Mouse (Mus musculus): Measurements from ENCODE around the gene Gm20388. TPM values are rescaled to one million over a fixed set of nuclear protein-coding genes. Genes with fewer than 3 reads are reported as not detected.
A peak's percentile ranks its signal among the peaks of the same experiment; 100 is the strongest.

The Gm20388 gene
- total and polyA plus RNA-seq, 2 experiments from 2014 or later, result 51.3 TPM; not detected in 1

DNA sequence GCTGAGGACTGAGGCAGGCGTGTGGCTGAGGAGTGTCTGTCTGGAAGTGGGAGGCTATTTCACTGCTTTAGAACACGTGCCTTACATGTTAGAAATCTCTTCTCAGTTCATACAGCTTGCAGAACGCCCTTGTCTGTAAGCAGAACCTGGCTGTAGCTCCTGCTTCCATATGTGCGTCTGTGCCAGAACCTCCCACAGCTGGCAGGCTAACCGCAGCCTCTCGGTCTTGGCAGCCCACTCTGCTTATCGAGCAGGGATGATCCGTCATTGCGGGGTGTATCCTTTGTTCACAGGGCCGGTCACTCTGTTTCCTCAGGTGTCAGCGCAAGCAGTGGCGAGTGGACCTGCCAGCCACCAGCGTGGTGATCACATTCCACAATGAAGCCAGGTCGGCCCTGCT lies 4412.7 kb downstream of the Gm20388 start:
- Histone ChIP-seq H3K27me3 (ENCODE audit: insufficient read depth, low read length) (no peaks in the 10 kb centered on the region), H3K4me3 (ENCODE audit: low read depth, low read length) (no peak overlapping the region), H3K27ac (ENCODE audit: low read depth, low read length) (no peak overlapping the region), H3K4me2 (ENCODE audit: low read depth) (no peak overlapping the region), H3K9me3 (ENCODE audit: low read length) (no peaks in the 10 kb centered on the region), H3K9ac (no peak overlapping the region), H3K36me3 (ENCODE audit: insufficient read depth) (peaks cover 32% of the 10 kb centered on the region), H3K4me1 (ENCODE audit: insufficient read depth) (peaks cover 17% of the 10 kb centered on the region)
- no peak for ATAC-seq
- DNase-seq, result no peak
- WGBS, result 82% methylated on average over 14 of the region's 14 CpGs
- TF ChIP-seq CTCF (IDR thresholded peaks at IDR 0.05; ENCODE audit: low read depth), result no peak

DNA sequence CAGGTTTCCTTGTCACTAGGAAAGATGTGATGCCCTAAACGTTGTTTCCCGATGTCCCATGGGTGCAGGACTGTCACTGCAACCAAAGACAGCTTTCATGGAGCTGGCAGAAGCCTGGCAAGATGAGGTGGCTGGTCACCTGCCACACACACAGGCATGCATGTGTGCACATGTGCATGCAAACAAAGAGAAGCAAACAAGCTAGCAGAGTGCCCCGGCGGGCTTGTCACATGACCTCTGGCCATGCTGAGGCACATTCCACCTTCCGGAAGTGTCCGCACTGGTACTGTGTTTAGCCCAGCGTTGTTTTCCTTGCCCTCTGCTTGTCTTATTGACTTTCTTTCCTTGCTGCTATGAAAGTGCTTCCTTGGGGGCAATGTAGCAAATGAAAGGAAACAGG lies 4417.6 kb downstream of the Gm20388 start:
- Histone ChIP-seq H3K4me3 (ENCODE audit: low read depth, low read length) (no peak overlapping the region), H3K36me3 (ENCODE audit: insufficient read depth) (peaks cover 61% of the 10 kb centered on the region), H3K9me3 (ENCODE audit: low read length) (no peaks in the 10 kb centered on the region), H3K27me3 (ENCODE audit: insufficient read depth, low read length) (no peaks in the 10 kb centered on the region), H3K27ac (ENCODE audit: low read depth, low read length) (no peak overlapping the region), H3K4me2 (ENCODE audit: low read depth) (no peak overlapping the region), H3K4me1 (ENCODE audit: insufficient read depth) (no peaks in the 10 kb centered on the region), H3K9ac (no peak overlapping the region)
- ATAC-seq (no peak), DNase-seq (no peak)
- TF ChIP-seq CTCF (IDR thresholded peaks at IDR 0.05; ENCODE audit: low read depth), result no peak
- WGBS, result 88% methylated on average over 7 of the region's 7 CpGs

DNA sequence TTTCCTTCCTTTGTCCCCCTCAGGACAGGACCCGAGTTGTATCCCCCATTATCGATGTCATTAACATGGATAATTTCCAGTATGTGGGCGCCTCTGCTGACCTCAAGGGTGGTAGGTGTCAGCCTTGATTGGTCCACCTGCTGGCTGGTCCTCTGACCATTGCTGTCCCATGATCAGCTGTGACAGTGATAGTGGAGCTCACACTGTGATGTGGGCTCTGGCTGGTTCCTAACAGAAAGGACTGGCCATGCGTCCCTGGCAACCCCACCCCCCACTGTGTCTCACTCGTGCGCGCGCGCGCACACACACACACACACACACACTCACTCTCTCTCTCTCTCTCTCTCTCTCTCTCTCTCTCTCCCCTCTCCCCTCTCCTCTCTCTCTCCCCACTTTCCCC lies 4419.0 kb downstream of the Gm20388 start:
- WGBS, result 61% methylated on average over 10 of the region's 10 CpGs
- H3K4me3 ChIP-seq (ENCODE audit: low read depth, low read length), result no peak overlapping the region
- H3K9me3 ChIP-seq (ENCODE audit: low read length), result no peaks in the 10 kb centered on the region
- no peaks in the 10 kb centered on the region for H3K27me3 ChIP-seq (ENCODE audit: insufficient read depth, low read length)
- peaks cover 66% of the 10 kb centered on the region for H3K36me3 ChIP-seq (ENCODE audit: insufficient read depth)
- no peak overlapping the region for H3K27ac ChIP-seq (ENCODE audit: low read depth, low read length)
- no peak for ATAC-seq
- no peaks in the 10 kb centered on the region for H3K4me1 ChIP-seq (ENCODE audit: insufficient read depth)
- no peak for TF ChIP-seq CTCF (IDR thresholded peaks at IDR 0.05; ENCODE audit: low read depth)
- no peak for DNase-seq
- H3K9ac ChIP-seq, result no peak overlapping the region
- H3K4me2 ChIP-seq (ENCODE audit: low read depth), result no peak overlapping the region

DNA sequence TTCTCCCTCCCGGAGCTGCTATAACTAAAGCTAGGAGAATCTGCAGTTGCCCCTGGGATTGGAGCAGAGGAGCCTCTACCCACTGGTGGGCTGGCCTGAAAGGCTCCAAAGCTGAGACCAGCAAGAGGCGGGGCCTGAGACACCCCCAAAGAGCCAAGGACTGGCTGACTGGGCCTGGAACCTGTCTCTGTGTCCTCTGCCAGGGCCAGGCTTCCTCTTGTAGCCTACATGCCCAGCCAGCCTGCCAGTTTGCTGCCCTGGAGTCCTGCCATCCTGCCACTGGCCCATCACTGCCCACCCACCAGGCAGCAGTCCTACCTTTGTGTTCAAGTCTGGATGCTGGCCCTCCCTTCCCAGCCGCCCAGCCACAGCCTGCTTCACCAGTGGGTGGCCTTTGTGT lies 4419.8 kb downstream of the Gm20388 start:
- Histone ChIP-seq H3K4me1 (ENCODE audit: insufficient read depth) (no peaks in the 10 kb centered on the region), H3K4me2 (ENCODE audit: low read depth) (no peak overlapping the region), H3K4me3 (ENCODE audit: low read depth, low read length) (no peak overlapping the region), H3K9ac (no peak overlapping the region), H3K36me3 (ENCODE audit: insufficient read depth) (peaks cover 71% of the 10 kb centered on the region), H3K27ac (ENCODE audit: low read depth, low read length) (no peak overlapping the region), H3K27me3 (ENCODE audit: insufficient read depth, low read length) (no peaks in the 10 kb centered on the region), H3K9me3 (ENCODE audit: low read length) (no peaks in the 10 kb centered on the region)
- 29% methylated on average over 2 of the region's 3 CpGs for WGBS
- ATAC-seq (peak; percentile 93), DNase-seq (peak; percentile 71)
- TF ChIP-seq CTCF (IDR thresholded peaks at IDR 0.05; ENCODE audit: low read depth), result no peak

DNA sequence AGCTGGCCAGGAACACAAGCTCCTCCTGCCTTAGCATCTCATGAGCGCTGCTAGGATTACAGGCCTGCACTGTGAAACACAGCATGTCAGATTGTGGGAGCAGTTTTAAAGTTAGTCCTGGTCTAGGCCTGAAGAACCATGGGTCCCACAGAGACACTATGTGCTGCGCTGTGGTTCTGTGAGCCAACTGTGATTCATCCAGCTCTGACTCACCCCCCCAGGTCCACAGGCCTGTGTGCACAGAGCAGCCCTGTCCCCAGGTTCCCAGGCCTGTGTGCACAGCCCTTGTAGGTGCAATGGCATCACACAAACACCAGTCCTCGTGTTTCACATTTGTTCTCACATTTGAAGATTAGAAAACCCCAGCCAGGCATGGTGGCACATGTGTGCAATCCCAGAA lies 4420.5 kb downstream of the Gm20388 start:
- TF ChIP-seq CTCF (IDR thresholded peaks at IDR 0.05; ENCODE audit: low read depth), result no peak
- 0 out of 2 replicates have a peak overlapping the region, but pooled peaks have one; percentile 45 for H3K27ac ChIP-seq (ENCODE audit: low read depth, low read length)
- ATAC-seq (no peak), DNase-seq (no peak)
- 87% methylated on average over 3 of the region's 3 CpGs for WGBS
- no peaks in the 10 kb centered on the region for H3K4me1 ChIP-seq (ENCODE audit: insufficient read depth)
- H3K27me3 ChIP-seq (ENCODE audit: insufficient read depth, low read length), result no peaks in the 10 kb centered on the region
- peaks cover 76% of the 10 kb centered on the region for H3K36me3 ChIP-seq (ENCODE audit: insufficient read depth)
- no peak overlapping the region for H3K4me2 ChIP-seq (ENCODE audit: low read depth)
- H3K4me3 ChIP-seq (ENCODE audit: low read depth, low read length), result no peak overlapping the region
- H3K9ac ChIP-seq, result no peak overlapping the region
- no peaks in the 10 kb centered on the region for H3K9me3 ChIP-seq (ENCODE audit: low read length)

DNA sequence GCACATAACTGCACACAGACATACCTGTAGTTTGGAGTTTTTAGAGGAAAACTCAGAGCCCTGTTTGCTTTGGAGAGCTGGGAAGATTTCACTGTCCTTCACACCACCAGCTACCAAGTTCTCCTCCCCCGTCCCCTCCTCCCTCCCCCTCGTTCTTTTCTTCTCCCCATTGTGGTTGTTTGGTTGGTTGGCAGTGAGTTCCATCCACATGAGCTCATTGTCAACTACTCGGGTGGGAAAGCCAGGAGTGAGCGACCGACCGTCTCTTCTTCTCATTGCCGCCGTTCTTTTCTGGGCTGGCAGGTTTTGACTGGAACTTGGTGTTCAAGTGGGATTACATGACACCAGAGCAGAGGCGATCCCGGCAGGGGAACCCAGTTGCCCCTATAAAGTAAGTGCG lies 4421.1 kb downstream of the Gm20388 start:
- Histone ChIP-seq H3K27me3 (ENCODE audit: insufficient read depth, low read length) (no peaks in the 10 kb centered on the region), H3K9ac (no peak overlapping the region), H3K4me2 (ENCODE audit: low read depth) (no peak overlapping the region), H3K4me3 (ENCODE audit: low read depth, low read length) (no peak overlapping the region), H3K36me3 (ENCODE audit: insufficient read depth) (peaks cover 74% of the 10 kb centered on the region), H3K27ac (ENCODE audit: low read depth, low read length) (no peak overlapping the region), H3K4me1 (ENCODE audit: insufficient read depth) (no peaks in the 10 kb centered on the region), H3K9me3 (ENCODE audit: low read length) (no peaks in the 10 kb centered on the region)
- no peak for ATAC-seq
- DNase-seq, result no peak
- TF ChIP-seq CTCF (IDR thresholded peaks at IDR 0.05; ENCODE audit: low read depth), result no peak
- 49% methylated on average over 11 of the region's 11 CpGs for WGBS

DNA sequence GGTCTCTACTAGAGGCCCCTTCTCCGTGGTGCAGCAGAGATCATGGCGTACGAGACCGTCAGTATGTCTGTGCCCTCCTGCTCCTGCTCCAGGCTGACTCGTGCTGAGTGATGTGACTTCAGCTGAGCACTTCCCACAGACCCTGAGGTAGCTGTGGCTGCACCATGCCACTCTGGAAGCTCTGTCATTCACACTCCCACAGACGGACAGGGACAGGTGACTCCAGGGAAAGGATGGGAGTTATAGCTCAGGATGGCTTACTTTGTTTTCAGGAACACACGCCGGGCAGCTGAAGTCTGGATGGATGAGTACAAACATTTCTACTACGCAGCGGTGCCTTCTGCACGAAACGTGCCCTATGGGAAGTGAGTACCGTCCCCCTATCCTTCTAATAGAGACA lies 4425.7 kb downstream of the Gm20388 start:
- no peaks in the 10 kb centered on the region for H3K4me1 ChIP-seq (ENCODE audit: insufficient read depth)
- no peaks in the 10 kb centered on the region for H3K9me3 ChIP-seq (ENCODE audit: low read length)
- DNase-seq, result no peak
- no peak overlapping the region for H3K9ac ChIP-seq
- no peak overlapping the region for H3K4me3 ChIP-seq (ENCODE audit: low read depth, low read length)
- no peak overlapping the region for H3K4me2 ChIP-seq (ENCODE audit: low read depth)
- ATAC-seq, result no peak
- 93% methylated on average over 13 of the region's 13 CpGs for WGBS
- TF ChIP-seq CTCF (IDR thresholded peaks at IDR 0.05; ENCODE audit: low read depth), result no peak
- no peaks in the 10 kb centered on the region for H3K27me3 ChIP-seq (ENCODE audit: insufficient read depth, low read length)
- H3K36me3 ChIP-seq (ENCODE audit: insufficient read depth), result peaks cover 85% of the 10 kb centered on the region
- H3K27ac ChIP-seq (ENCODE audit: low read depth, low read length), result no peak overlapping the region

DNA sequence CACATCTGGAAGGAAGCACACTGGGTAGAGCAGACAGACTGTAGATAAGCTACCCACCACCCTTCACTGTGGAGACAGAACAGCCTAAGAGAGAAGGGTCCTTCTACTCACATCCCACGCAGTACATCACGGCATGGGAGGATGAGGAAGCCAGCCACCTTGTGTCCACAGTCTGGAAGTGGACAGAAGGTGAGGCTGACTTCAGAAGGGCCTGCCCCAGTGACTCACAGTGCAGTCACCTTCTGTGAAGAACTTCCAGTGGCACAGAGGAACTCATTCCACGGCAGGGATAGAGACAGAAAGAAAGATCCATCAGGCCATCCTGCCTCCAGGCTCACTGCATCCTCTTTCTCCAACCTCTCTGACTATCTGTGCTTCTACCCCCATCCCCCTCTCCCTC lies 4429.1 kb downstream of the Gm20388 start:
- WGBS, result 86% methylated on average over 3 of the region's 3 CpGs
- no peaks in the 10 kb centered on the region for H3K27me3 ChIP-seq (ENCODE audit: insufficient read depth, low read length)
- H3K4me2 ChIP-seq (ENCODE audit: low read depth), result no peak overlapping the region
- H3K4me3 ChIP-seq (ENCODE audit: low read depth, low read length), result no peak overlapping the region
- peaks cover 75% of the 10 kb centered on the region for H3K36me3 ChIP-seq (ENCODE audit: insufficient read depth)
- no peaks in the 10 kb centered on the region for H3K4me1 ChIP-seq (ENCODE audit: insufficient read depth)
- ATAC-seq (no peak), DNase-seq (no peak)
- H3K9ac ChIP-seq, result no peak overlapping the region
- H3K9me3 ChIP-seq (ENCODE audit: low read length), result no peaks in the 10 kb centered on the region
- TF ChIP-seq CTCF (IDR thresholded peaks at IDR 0.05; ENCODE audit: low read depth), result no peak
- H3K27ac ChIP-seq (ENCODE audit: low read depth, low read length), result no peak overlapping the region

Data from forebrain, postnatal 0 days (tissue).